Mouse (Mus musculus): ENCODE measurements around the gene Cdk8. TPM values are rescaled to one million over a fixed set of nuclear protein-coding genes. Genes with fewer than 3 reads are reported as not detected.

The Cdk8 gene
- total RNA-seq (2023) = 55.0 TPM

GRCm38 (mm10) chr5:146230864-146231654 is at the start of gene Cdk8:
Gene Cdk8 (plus strand): TSS chr5:146231230.

GRCm38 (mm10) chr5:146185204-146185603 is 45.8 kb upstream of the Cdk8 start, which contains the start of gene 1700001J03Rik:
Gene 1700001J03Rik (minus strand): TSS chr5:146185304.

GRCm38 (mm10) chr5:146220879-146221714 is 9.9 kb upstream of the Cdk8 start, which contains the start of gene Rnf6:
Gene Rnf6 (minus strand): TSS chr5:146221555.

Other genes with a start within 250 kb of the Cdk8 start
- not detected for gene Cyp3a25, start 221.6 kb upstream of the Cdk8 start, total RNA-seq (2023)
- gene Cyp3a59, start 152.0 kb upstream of the Cdk8 start, total RNA-seq (2023) = not detected
- gene Gm5565, start 70.7 kb upstream of the Cdk8 start, total RNA-seq (2023) = not detected
- gene Gm6309, start 60.5 kb upstream of the Cdk8 start, total RNA-seq (2023) = not detected
- 5.6 TPM for gene 1700001J03Rik, start 45.9 kb upstream of the Cdk8 start, total RNA-seq (2023)
- gene Rnf6, start 9.7 kb upstream of the Cdk8 start, total RNA-seq (2023) = 41.7 TPM
- gene Wasf3, start 153.8 kb downstream of the Cdk8 start, total RNA-seq (2023) = not detected

Measured in CD8-positive naive resting alpha-beta T cell, adult 57 days (primary cell).